Mouse (Mus musculus): ENCODE results near the gene Tbc1d17. TPM values are rescaled to one million over a fixed set of nuclear protein-coding genes. Genes with fewer than 3 reads are reported as not detected.

Gene Tbc1d17
- polyA plus RNA-seq, 1 experiment, result 44.6 TPM

DNA sequence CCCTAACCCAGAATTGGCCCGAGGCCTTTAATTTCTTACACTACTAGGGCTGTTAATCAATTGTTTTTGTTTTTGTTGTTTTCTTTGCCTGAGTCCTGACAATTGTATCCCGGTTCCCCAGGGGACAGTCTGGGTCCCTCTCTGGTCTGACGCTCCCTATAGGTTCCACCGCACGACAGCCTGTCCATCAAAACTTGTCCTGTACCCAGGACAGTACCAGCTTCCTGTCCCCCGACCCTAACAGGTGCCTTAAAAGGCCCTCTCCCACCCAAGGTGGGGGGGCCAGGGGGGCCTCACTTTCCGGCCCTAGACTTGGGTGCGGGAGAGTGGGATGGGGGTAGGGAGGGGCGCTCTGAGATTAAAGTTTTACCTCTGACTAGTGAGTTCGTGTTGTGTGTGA lies 6.2 kb upstream of the Tbc1d17 start:
- no peak for DNase-seq (ENCODE audit: low read depth, low spot score)
- WGBS, result 17% methylated on average over 10 of the region's 10 CpGs

DNA sequence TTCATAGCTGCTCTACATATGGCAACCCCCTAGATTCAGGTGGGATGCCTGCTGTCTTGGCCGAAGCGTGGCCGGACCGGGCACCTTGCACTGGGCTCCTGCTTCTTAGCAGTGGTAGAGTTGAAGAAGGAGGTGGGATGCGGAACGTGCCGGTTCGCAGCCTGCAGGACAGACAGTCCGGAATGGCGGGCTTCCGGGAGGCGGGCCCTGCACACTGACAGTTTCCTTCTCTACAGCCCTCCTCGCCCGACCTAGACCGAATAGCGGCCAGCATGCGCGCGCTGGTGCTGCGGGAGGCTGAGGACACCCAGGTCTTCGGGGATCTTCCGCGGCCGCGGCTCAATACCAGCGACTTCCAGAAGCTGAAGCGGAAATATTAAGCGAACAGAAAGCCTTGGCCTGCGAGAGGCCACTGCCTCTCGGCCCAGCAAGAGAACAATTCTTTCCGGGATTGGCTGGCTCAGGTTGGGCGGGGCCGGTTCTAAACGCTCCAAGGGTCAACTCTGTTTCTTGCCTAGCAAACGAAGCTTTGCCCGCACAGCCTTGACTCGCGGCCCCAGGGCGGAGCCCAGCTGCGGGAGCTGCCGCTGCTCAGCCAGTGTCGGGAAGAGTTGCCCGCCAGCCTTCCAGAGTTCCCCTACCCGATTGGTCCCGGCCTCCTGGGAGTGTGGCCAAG lies 5.6 kb upstream of the Tbc1d17 start:
- under 1% methylated on average over 45 of the region's 45 CpGs for WGBS
- peak; percentile 88 for DNase-seq (ENCODE audit: low read depth, low spot score)

DNA sequence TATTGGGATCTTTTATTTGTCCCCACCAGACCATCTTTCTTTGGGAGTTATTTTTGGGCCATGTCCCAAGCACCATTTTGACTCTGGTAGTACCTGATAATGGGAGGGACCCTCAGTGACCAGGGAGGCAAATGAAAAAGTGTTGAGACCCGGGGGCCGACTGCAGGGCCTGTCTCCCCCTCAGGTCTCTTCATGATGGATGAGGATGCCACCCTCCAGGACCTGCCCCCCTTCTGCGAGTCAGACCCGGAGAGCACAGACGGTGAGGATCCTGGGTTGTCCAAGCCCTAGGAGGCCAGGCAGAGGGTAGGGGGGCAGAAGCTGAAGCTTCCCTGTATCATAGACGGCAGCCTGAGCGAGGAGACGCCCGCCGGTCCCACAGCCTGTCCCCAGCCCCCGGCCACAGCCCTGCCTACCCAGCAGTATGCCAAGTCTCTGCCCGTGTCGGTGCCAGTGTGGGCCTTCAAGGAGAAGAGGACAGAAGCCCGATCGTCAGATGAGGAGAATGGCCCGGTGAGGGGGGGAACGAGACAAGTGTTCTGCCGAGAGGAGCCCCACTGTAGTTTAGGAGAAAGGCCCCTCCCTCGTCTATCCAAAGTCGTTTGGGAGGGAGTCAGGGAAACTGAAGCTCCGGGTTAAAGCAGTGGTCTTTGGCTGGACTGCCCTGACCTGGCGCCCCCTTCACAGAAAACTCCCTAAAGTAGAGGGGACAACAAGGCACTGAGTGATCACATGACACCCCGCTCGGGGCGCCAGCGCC lies 4.9 kb upstream of the Tbc1d17 start:
- DNase-seq (ENCODE audit: low read depth, low spot score), result no peak
- WGBS, result 15% methylated on average over 26 of the region's 26 CpGs

DNA sequence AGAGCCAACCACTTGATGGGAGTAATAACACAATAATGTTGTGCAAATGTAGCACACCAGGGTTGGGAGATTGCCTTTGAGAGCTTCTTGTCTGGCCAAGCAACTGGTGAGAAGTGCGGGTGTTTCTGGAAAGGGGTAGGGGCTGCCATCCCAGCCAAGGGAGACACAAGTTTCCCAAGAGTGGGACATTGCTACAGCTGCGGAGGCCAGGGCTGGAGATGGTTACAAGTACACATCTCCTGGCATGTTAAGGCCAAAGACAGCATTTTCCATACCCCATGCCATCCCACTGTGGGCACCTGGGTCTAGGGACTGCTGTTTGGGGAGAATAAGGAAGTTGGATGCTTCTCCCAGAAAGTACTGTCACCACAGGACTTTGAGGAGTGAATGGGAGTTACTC lies 4.2 kb upstream of the Tbc1d17 start:
- no peak for DNase-seq (ENCODE audit: low read depth, low spot score)
- WGBS, result 92% methylated on average over 2 of the region's 2 CpGs

DNA sequence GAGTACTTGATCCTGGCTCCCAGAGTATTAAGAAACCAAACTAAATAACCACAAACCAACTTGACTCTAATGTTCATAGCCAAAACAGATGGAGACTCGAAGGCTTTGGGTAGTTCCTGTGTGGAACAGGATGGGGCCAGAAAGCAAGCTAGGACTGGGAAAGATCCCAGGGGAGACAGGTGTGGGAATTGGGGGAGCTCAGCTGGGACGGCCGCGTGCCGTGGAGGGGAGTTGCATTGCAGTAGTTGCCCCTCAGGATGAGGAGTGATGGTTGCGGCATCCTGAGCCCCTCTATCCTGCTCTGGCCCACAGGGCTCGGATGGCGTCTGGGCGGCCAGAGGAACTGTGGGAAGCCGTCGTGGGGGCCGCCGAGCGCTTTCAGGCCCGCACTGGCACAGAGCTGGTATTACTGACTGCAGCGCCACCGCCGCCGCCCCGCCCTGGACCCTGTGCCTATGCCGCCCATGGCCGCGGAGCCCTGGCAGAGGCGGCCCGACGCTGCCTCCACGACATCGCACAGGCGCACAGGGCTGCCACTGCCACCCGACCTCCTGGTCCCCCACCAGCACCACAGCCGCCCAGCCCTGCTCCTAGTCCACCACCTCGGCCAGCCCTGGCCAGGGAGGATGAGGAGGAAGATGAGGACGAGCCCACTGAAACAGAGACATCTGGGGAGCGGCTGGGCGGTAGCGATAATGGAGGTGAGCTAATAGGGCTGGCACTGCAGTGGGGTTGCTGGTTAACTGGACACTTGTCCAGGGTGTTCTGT lies 3.6 kb upstream of the Tbc1d17 start:
- WGBS, result 89% methylated on average over 36 of the region's 36 CpGs
- no peak for DNase-seq (ENCODE audit: low read depth, low spot score)

DNA sequence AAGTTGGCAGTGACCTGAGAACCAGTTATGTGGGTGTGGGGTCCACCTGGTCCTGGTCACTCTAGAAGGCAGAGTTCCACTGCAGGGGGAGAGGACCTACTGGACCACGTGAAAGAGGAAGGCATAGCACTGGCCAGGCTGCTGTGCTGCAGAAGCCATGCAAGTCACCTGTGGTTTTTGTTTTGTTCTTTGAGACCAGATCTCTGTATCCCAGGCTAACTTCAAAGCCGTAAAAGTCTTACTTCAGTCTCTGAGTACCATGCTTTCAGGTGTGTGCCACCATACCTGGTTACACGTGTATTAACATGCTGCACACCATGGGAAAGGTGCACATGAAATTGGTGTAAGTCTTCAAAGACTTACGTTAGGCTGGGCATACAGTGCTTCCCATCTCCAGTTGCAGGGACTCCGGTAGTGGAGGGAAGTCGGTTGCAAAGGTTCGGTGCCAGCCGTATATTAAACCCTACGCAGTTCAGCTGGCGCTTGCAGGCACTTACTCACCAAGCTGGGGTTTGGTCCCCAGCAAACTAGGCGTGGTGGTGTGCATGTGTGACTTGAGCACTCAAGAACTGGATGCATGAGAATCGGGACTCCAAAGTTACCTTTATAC lies 2.9 kb upstream of the Tbc1d17 start:
- 87% methylated on average over 12 of the region's 12 CpGs for WGBS
- no peak for DNase-seq (ENCODE audit: low read depth, low spot score)

DNA sequence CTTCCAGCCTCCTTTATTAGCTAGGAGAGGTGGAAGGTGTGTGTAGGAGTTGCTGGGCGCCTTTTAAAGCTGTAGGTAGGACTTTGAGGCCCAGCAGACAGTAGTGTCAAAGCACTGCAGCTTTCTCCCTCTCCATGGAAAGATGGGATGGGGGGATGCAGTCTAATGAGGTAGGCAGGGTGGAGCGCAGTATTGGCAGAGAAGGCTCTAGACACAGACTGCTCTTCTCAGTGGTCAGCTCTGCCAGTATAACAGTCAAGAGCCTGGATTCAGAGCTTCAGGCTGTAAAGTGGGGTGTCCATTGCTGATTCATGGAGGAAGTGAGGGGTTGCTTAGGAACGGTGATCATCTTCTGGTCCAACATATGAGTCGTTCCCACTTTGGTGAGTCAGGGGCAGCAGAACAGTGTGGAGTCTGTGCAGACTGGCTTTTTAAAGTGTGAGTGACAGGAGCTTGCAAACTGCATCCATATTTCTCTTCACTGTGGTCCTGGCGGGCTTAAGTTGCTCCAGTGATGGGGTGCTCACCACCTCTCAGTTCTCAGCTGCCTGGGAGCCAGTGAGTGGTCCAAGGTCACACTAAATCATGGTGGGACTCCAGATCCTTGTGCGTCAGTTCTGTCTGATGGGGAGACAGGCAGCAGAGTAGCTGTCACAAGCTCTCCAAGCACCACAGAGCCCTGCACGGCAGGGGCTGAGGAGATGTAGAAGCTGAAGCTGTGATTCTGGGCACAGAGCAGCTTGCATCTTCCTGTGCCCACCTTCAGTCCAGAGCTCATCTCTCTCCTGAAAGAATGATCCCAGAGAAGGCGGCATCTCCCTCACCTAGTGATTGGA lies 2.1 kb upstream of the Tbc1d17 start:
- WGBS, result 64% methylated on average over 8 of the region's 8 CpGs
- no peak for DNase-seq (ENCODE audit: low read depth, low spot score)

DNA sequence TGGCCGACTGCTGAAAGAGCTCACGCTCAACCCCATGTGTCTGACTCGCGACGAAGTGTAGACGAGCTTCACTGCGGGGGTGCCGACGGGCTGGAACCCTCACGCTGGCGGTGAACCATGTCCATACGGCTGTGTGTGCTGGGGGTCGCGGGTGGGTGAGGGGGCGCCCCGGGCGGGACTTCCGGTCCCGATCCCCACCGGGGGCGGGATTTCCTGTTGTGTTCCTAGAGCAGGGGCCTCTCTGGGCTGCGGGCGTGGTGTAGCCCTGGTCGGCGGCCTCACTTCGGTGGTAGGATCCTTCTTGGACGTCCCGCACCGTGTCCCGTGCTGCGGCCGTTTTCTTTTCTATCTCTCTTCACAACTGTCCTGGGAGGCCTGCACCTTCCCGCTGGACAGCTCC lies 1.3 kb upstream of the Tbc1d17 start:
- WGBS, result under 1% methylated on average over 33 of the region's 33 CpGs
- DNase-seq (ENCODE audit: low read depth, low spot score), result no peak

DNA sequence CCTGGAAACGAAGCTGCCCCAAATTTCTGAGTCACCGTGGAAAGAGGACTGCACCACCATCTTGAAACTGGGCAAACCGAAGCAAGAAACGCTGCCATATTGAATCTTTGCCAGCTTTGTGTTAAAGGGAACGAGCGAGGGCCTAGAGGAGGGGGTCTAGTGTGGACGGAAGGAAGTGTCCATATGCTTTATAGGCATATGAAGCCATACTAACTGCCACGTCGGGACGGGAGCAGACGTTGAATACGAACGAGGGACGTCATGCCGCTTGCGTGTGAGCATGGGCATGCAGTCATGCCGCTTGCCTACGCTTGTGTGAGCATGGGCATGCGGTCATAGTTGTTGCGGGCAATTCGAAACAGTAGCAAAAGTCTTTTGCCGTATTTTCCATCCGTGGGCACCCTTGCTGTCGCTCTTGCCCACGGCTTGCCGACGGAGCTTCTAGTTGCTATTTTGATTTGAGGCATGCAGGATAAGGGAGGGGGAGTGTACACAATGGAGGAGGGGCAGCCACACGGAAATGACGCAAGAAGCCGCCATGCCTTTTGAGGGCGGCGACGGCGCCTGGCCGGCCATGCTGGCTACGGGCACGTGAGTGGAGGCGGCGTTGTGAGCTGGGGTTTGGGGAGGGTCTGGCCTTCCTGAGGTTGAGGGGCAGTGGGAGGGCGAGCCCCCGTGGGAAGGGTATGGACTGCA lies 685 bp upstream of the Tbc1d17 start:
- WGBS, result under 1% methylated on average over 41 of the region's 41 CpGs
- no peak for DNase-seq (ENCODE audit: low read depth, low spot score)

DNA sequence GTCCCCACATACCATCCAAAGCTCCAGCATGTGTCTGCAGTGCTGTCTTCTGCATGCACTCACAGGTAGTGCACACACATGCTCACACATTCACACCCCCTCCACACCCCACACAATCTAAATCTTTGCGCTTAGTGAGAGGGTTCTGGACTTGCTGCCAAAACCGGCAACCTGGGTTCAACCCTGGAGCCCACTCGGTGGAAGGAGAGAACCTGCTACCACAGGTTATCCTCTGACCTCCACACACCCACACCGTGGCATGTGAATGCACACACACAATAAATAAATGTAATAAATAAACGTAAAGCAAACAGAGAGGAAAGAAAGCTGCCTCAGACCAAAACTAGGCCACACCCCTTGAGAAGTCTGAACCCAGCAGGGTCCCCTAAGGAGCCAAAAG lies 1.1 kb downstream of the Tbc1d17 start:
- WGBS, result 38% methylated on average over 5 of the region's 5 CpGs
- DNase-seq (ENCODE audit: low read depth, low spot score), result no peak

DNA sequence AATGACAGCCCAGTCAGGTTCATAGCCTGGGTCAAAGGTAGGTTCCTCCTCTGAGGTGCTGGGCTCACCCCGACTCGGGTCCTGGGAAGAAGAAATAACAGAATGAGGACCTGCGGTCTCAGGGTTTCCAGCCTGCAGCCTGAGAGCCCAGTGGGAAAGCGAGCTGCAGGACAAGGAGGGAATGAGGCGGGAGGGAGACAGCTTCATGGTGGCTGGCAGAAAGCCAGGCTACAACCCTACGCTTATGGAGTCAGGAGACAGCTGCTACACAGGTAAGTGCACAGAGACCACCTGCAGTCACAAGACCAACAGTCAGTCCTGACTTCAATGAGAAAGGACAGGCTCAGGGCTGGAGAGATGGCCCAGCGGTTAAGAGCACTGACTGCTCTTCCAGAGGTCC lies 2.1 kb downstream of the Tbc1d17 start:
- no peak for DNase-seq (ENCODE audit: low read depth, low spot score)
- WGBS, result 89% methylated on average over 7 of the region's 7 CpGs

DNA sequence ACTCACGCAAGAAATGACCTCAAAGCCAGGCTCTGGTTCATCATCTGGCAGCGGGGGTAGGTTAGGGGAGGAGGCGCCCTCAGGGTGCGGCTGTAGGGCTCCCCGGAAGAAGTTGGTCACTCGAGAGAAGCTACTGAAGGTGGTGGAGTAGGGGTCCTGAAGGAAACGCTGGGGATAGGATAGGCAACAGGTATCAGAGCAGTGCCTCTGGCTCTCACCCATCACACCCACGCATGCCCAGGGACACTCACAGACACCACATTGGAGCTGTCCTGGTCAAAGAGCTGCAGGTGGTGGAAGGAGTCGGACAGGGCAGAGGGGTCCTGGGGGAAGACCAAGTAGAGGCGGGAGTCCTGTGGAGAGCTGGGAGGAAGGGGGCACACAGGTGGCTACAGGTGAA lies 3.9 kb downstream of the Tbc1d17 start:
- WGBS, result 92% methylated on average over 10 of the region's 10 CpGs
- no peak for DNase-seq (ENCODE audit: low read depth, low spot score)

DNA sequence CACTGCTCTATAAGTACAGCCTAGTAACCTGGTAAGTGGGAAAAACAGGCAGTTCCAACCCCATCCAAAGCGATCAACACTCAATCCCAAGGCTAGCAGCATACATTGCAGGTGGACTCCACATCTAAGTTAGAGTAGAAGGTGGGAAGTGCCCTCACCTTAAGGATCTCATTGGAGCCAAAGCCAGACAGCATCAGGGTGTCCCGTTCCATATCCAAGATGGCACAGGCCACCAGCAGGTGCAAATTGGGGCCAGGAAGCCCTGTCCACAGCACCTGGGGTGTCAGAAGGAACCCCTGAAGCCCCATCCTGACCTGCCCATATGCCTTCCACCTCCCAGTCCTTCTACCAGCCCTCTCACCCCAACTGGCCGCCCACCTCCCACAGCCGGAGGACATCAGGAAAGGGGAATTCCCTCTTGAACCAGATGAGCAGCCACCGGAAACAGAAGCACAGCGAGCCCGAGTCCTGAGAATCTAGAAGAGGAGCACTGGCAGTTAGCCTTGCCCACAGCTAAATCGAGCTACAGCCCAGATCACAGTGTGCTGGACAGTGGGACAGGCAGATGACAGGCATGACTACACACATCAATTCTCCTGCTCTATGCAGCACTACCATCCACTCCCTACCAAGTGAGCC lies 6.9 kb downstream of the Tbc1d17 start:
- WGBS, result 89% methylated on average over 8 of the region's 8 CpGs
- DNase-seq (ENCODE audit: low read depth, low spot score), result no peak

DNA sequence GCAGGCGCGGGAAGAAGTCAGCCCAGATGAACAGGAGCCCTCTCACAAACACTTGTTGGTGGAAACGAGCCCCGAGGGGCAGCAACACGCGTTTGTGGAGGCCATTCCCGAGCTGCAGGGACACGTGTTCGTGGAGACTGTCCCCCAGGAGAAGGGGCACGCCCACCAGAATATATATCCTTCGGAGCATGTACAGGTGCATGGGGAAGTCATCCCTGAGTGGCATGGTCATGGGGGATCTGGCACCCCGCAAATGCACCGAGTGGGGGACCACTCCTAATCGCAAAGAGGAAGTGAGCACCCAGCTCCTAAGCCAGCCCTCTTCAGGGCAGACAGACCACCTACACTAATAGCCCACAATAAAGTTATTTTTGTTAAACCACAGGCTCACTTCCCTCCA lies 8.5 kb downstream of the Tbc1d17 start:
- 61% methylated on average over 14 of the region's 14 CpGs for WGBS
- no peak for DNase-seq (ENCODE audit: low read depth, low spot score)

DNA sequence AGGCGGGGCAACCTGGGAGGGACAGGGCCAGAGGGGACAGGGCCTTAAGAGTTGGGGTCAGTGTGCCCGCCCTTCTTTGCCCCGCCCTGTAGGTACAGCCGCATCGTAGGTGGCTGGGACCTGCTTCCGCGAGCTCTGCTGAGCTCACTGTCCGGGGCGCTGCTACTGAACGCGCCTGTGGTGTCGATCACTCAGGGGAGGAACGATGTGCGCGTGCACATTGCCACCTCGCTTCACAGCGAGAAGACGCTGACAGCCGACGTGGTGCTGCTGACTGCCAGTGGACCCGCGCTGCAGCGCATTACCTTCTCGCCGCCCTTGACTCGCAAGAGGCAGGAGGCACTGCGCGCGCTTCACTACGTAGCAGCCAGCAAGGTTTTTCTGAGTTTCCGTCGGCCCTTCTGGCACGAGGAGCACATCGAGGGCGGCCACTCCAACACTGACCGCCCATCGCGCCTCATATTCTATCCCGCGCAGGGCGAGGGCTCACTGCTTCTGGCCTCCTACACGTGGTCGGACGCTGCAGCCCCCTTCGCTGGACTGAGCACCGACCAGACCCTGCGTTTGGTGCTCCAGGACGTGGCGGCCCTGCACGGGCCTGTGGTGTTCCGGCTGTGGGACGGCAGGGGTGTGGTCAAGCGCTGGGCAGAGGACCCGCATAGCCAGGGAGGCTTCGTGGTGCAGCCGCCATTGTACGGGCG lies 9.2 kb downstream of the Tbc1d17 start:
- 9% methylated on average over 58 of the region's 58 CpGs for WGBS
- no peak for DNase-seq (ENCODE audit: low read depth, low spot score)

DNA sequence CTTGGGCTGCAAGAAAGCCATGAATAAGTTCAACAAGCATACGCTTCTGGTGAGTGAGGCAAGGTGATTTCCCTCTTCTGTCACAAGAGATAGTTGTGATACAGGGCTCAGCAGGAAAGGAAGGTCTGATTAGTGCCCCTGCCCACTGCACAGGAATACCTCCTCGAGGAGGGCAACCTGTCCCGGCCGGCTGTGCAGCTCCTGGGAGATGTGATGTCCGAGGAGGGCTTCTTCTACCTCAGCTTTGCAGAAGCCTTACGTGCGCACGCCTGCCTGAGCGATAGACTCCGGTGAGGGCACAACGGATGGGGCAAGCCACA lies 9.7 kb downstream of the Tbc1d17 start:
- no peak for DNase-seq (ENCODE audit: low read depth, low spot score)
- 42% methylated on average over 11 of the region's 11 CpGs for WGBS

DNA sequence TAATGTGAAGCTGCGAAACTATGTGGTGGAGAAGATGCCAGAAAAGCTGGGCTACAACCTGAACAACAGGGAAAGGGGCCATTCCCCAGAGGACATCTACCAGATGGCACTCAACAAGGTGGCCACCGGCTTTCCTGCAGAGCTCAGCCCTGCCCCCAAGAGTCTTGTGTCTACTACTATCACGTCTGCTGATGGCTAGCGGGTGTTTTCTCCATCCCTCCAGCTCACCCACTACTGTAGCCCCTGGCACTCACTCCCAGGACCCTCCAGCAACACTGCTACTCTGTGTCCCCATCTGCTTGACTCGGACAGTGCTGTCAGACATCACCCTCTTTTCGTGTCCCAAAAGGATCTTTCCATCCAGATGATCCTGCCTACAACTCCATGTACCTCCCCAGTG lies 10.8 kb downstream of the Tbc1d17 start:
- DNase-seq (ENCODE audit: low read depth, low spot score), result no peak
- 91% methylated on average over 6 of the region's 6 CpGs for whole genome bisulfite sequencing

DNA sequence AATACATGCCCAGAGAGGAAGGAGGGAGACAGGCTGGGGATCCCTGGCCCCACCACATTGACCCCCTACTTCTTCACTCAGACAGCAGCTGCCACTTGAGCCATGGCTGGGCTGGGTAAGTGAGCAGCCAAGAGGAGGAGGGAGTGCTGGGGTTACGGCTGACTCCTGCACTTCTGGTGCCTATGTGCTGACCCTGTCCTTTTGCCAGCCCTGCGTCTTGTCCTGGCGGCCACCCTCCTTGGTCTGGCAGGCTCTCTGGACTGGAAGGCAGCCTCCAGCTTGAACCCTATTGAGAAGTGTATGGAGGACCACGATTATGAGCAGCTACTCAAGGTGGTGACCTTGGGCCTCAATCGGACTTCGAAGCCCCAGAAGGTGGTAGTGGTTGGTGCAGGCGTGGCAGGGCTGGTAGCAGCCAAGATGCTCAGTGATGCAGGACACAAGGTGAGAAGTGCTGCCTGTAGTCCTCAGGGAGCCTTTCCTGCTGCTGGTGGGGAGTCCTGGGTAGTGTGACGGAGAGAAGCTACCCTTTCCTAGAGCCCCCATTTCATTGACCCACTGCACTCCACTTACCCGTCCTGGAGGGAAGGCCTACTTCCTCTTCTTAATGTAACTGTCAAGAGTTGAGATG lies 12.3 kb downstream of the Tbc1d17 start:
- WGBS, result 77% methylated on average over 9 of the region's 9 CpGs
- no peak for DNase-seq (ENCODE audit: low read depth, low spot score)
